Mouse (Mus musculus): Measurements from ENCODE around the gene Enah.

DNA sequence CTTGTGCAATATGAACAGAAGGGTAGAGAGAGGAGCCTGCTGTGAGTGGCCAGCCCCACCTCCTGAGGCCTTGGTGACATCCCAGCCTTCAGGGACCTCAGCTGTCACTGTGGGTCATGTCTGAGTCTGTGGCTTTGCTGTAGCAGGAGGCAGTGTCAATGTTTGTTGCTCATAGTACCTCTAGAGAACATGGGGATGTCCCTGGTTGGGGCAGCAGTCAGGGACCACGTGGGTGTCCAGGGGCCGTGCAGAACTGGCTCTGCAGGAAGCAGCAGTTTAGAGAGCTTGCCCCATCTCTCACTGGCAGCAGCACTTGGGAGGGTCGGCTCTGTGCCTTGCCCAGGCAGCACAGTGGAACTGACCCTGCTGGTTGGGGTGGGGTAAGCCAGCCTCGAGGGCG lies 142.7 kb downstream of the Enah start:
- TF ChIP-seq CTCF (IDR thresholded peaks at IDR 0.05; ENCODE audit: low read depth, low read length) (no peak), POLR2A (IDR thresholded peaks at IDR 0.05; ENCODE audit: extremely low read depth, insufficient read depth, low read length) (no peak)
